Mouse (Mus musculus) layer of hippocampus, postnatal 36 days (tissue): Measurements from ENCODE around the gene Mrpl57. TPM values are rescaled to one million over a fixed set of nuclear protein-coding genes. Genes with fewer than 3 reads are reported as not detected.
A peak's percentile ranks its signal among the peaks of the same experiment; 100 is the strongest.
"Not testable (repeated sequence)": the region's sequence is repeated elsewhere in the genome, so short reads cannot be mapped to it uniquely, and the experiment has no call there.

Experiments
- DNase-seq, 2 experiments: peaks; one replicate each; pipeline ENCODE4 v3.0.0; 2022
- total RNA-seq, 2 experiments: library from RNA; stranded (reverse); gene quantifications; 2 replicates each; pipeline ENCODE4 v1.2.3; 2021

Mrpl57 gene
- 10 to 100 TPM; 72.8 to 75.2 TPM for total RNA-seq

- DNase-seq, result peak; percentile 90
Observed at GRCm38 (mm10) chr14:57825788-57826751, at the start of gene Mrpl57, which contains the start of gene Ska3. Mrpl57 (plus strand) TSS chr14:57826234. Ska3 (minus strand) TSS chr14:57826185.

GRCm38 (mm10) chr14:57787406-57787805 lies 38.6 kb upstream of the Mrpl57 start:
- no peak for DNase-seq

GRCm38 (mm10) chr14:57789311-57789710 lies 36.7 kb upstream of the Mrpl57 start:
- no peak for DNase-seq

- DNase-seq, result no peak
Observed at GRCm38 (mm10) chr14:57789759-57790158, 36.3 kb upstream of the Mrpl57 start.

GRCm38 (mm10) chr14:57791171-57791570 lies 34.9 kb upstream of the Mrpl57 start:
- DNase-seq, result no peak

GRCm38 (mm10) chr14:57797551-57797950 lies 28.5 kb upstream of the Mrpl57 start:
- DNase-seq, result peak in 1 of 2 experiments; percentile 6

GRCm38 (mm10) chr14:57797991-57798931 lies 27.8 kb upstream of the Mrpl57 start, which contains the start of gene Sap18:
Sap18 (plus strand) TSS chr14:57798180.
- peak; percentile 96 for DNase-seq

- DNase-seq, result no peak
Observed at GRCm38 (mm10) chr14:57803731-57804130, 22.3 kb upstream of the Mrpl57 start.

- DNase-seq, result no peak
Observed at GRCm38 (mm10) chr14:57808558-57808957, 17.5 kb upstream of the Mrpl57 start.

- DNase-seq, result no peak
Observed at GRCm38 (mm10) chr14:57810886-57811285, 15.1 kb upstream of the Mrpl57 start.

GRCm38 (mm10) chr14:57811844-57812243 lies 14.2 kb upstream of the Mrpl57 start:
- no peak for DNase-seq

- DNase-seq, result no peak
Observed at GRCm38 (mm10) chr14:57820839-57821238, 5.2 kb upstream of the Mrpl57 start.

GRCm38 (mm10) chr14:57827284-57827683 lies 1.2 kb downstream of the Mrpl57 start:
- DNase-seq, result no peak

GRCm38 (mm10) chr14:57833526-57833925 lies 7.5 kb downstream of the Mrpl57 start:
- DNase-seq, result no peak

GRCm38 (mm10) chr14:57835157-57835556 lies 9.1 kb downstream of the Mrpl57 start:
- no peak for DNase-seq

GRCm38 (mm10) chr14:57844535-57844934 lies 18.5 kb downstream of the Mrpl57 start:
- DNase-seq, result no peak

- not testable (repeated sequence) for DNase-seq
Observed at GRCm38 (mm10) chr14:57848061-57848460, 22.0 kb downstream of the Mrpl57 start.

- DNase-seq, result no peak
Observed at GRCm38 (mm10) chr14:57848646-57849045, 22.6 kb downstream of the Mrpl57 start.

GRCm38 (mm10) chr14:57850330-57850729 lies 24.3 kb downstream of the Mrpl57 start:
- DNase-seq, result no peak

GRCm38 (mm10) chr14:57852961-57853360 lies 26.9 kb downstream of the Mrpl57 start:
- DNase-seq, result no peak

GRCm38 (mm10) chr14:57856037-57856436 lies 30.0 kb downstream of the Mrpl57 start:
- DNase-seq, result not testable (repeated sequence)

GRCm38 (mm10) chr14:57858601-57859000 lies 32.6 kb downstream of the Mrpl57 start:
- DNase-seq, result no peak

- no peak for DNase-seq
Observed at GRCm38 (mm10) chr14:57859520-57859919, 33.5 kb downstream of the Mrpl57 start.
